Mouse (Mus musculus): ENCODE data around the gene Apoh.

GRCm38 (mm10) chr11:108317878-108318277, 25.3 kb upstream of the Apoh start:
- TF ChIP-seq EP300 (IDR thresholded peaks at IDR 0.05; ENCODE audit: low read depth in 1 of 2, low read length in 2 of 2) (no peak), ZNF384 (IDR thresholded peaks at IDR 0.05; ENCODE audit: low read depth, low read length) (no peak), POLR2A (IDR thresholded peaks at IDR 0.05; ENCODE audit: control insufficient read depth in 1 of 2, insufficient read depth in 1 of 2, low read depth in 1 of 2, low read length in 2 of 2, poor library complexity in 1 of 2) (no peak), MEF2A (IDR thresholded peaks at IDR 0.05; ENCODE audit: extremely low read depth, insufficient replicate concordance, low read depth, low read length, poor library complexity, severe bottlenecking) (no peak), TCF12 (IDR thresholded peaks at IDR 0.05; ENCODE audit: low read depth, low read length) (no peak), CTCF (IDR thresholded peaks at IDR 0.05 in 2 of 3, conservative IDR thresholded peaks at IDR 0.05 in 1 of 3; ENCODE audit: control insufficient read depth in 1 of 3, insufficient read depth in 1 of 3, low read depth in 2 of 3, low read length in 3 of 3, poor library complexity in 1 of 3, severe bottlenecking in 1 of 3) (no peak), SMC3 (IDR thresholded peaks at IDR 0.05; ENCODE audit: low read depth, low read length) (no peak), MAX (IDR thresholded peaks at IDR 0.05; ENCODE audit: low read length) (no peak), GATA1 (IDR thresholded peaks at IDR 0.05; ENCODE audit: low read depth, low read length) (no peak), NELFE (IDR thresholded peaks at IDR 0.05; ENCODE audit: low read depth, low read length) (no peak), ZKSCAN1 (IDR thresholded peaks at IDR 0.05; ENCODE audit: low read depth, low read length) (no peak), E2F4 (IDR thresholded peaks at IDR 0.05; ENCODE audit: borderline replicate concordance, low read depth, low read length) (no peak), MAFK (IDR thresholded peaks at IDR 0.05; ENCODE audit: borderline replicate concordance, low read depth, low read length) (no peak), HCFC1 (IDR thresholded peaks at IDR 0.05; ENCODE audit: low read depth, low read length) (no peak)

All from MEL (cell line).